Mouse (Mus musculus) heart, adult 2 months (tissue): Measurements from ENCODE around the gene Igfbp6.

Experiments
- CTCF ChIP-seq: fragments of 200-600 bp; IDR thresholded peaks from 2 replicates; pipeline ENCODE4 v1.8.1; 2022; ENCODE audit warnings: antibody characterized with exemption, mild to moderate bottlenecking, moderate library complexity
- EP300 ChIP-seq: fragments of 200-500 bp; IDR thresholded peaks from 2 replicates; pipeline ENCODE4 v1.6.1; 2011; ENCODE audit warnings: low read depth, low read length, control low read depth; ENCODE audit not compliant: insufficient read depth

GRCm38 (mm10) chr15:102160415-102161060 lies 16.4 kb downstream of the Igfbp6 start:
- TF ChIP-seq CTCF (no peak), EP300 (no peak)
